Mouse (Mus musculus) left cerebral cortex, postnatal 4 days (tissue): ENCODE measurements around the gene Prok1. TPM values are rescaled to one million over a fixed set of nuclear protein-coding genes. Genes with fewer than 3 reads are reported as not detected.

Experiments
- DNase-seq: peaks from one replicate; pipeline ENCODE4 v3.0.0-alpha.2; 2022
- intact Hi-C: fragments of 180-260 bp; cut with DNase I; formaldehyde crosslinking; loops from one replicate; pipeline ENCODE4 v1.15.1; 2025
- total RNA-seq, 2 experiments: library from RNA; stranded (reverse); gene quantifications; 2 replicates each; pipeline ENCODE4 v1.2.3; 2021

Gene Prok1
- total RNA-seq, 2 experiments from 2014 or later: not detected

- intact Hi-C loops: no loop called here
- DNase-seq: no peak
These were observed 35.1 kb downstream of the Prok1 start for GRCm38 (mm10) chr3:107204413-107204812.

GRCm38 (mm10) chr3:107201310-107202180 is 38.0 kb downstream of the Prok1 start:
- no peak for DNase-seq
- intact Hi-C loops: no loop called here

- DNase-seq: peak; percentile 72
- intact Hi-C loops: loop anchor here (5.0 to 10.0 kb wide), 2 partner anchors 244 to 291 kb away; no protein-coding TSS in a partner anchor
These were observed 51.1 kb downstream of the Prok1 start for GRCm38 (mm10) chr3:107188226-107188899.

- intact Hi-C loops: loop anchor here (2.0 to 10.0 kb wide), 3 partner anchors 92 to 290 kb away; no protein-coding TSS in a partner anchor
- no peak for DNase-seq
These were observed 52.5 kb downstream of the Prok1 start for GRCm38 (mm10) chr3:107187022-107187421.

- intact Hi-C loops: loop anchor here (5.0 to 10.0 kb wide), 2 partner anchors 241 to 288 kb away; no protein-coding TSS in a partner anchor
- DNase-seq: no peak
These were observed 53.9 kb downstream of the Prok1 start for GRCm38 (mm10) chr3:107185597-107185996.

GRCm38 (mm10) chr3:107183178-107183577 is 56.3 kb downstream of the Prok1 start:
- intact Hi-C loops: loop anchor here (10.0 kb wide), 1 partner anchor 238 kb away; no protein-coding TSS in a partner anchor
- peak; percentile 48 for DNase-seq

Other genes starting within 250 kb of the Prok1 start
- 10 to 100 TPM; 32.9 to 36.6 TPM for gene Kcna3, start 203.5 kb downstream of the Prok1 start, total RNA-seq
- 10 to 100 TPM; 21.6 to 21.8 TPM for gene Kcna2, start 138.6 kb downstream of the Prok1 start, total RNA-seq
- under 1 TPM in 1 of 2 experiments, not detected in 1; 0.54 TPM for gene Kcna10, start 56.7 kb downstream of the Prok1 start, total RNA-seq
- gene Cym, start 18.0 kb downstream of the Prok1 start, total RNA-seq: not detected
- not detected for gene A630076J17Rik, start 9.1 kb downstream of the Prok1 start, total RNA-seq
- 10 to 100 TPM; 57.9 to 64.0 TPM for gene Lamtor5, start 39.2 kb upstream of the Prok1 start, total RNA-seq
- gene Slc16a4, start 51.5 kb upstream of the Prok1 start, total RNA-seq: 1 to 10 TPM; 1.0 to 1.3 TPM
- 10 to 100 TPM; 24.3 to 24.6 TPM for gene Rbm15, start 94.0 kb upstream of the Prok1 start, total RNA-seq
- gene Kcnc4, start 219.8 kb upstream of the Prok1 start, total RNA-seq: 10 to 100 TPM; 21.2 to 25.8 TPM